Mouse (Mus musculus): ENCODE measurements around the gene Dync2li1. TPM values are rescaled to one million over a fixed set of nuclear protein-coding genes. Genes with fewer than 3 reads are reported as not detected.

Dync2li1 gene
- polyA plus RNA-seq, 1 experiment from 2014 or later, result 36.9 TPM

GRCm38 (mm10) chr17:84646477-84646876 is 20.2 kb downstream of the Dync2li1 start:
- Histone ChIP-seq H3K4me3 (ENCODE audit: low read depth, low read length) (no peak overlapping the region), H3K4me1 (ENCODE audit: control insufficient read depth, insufficient read depth, low read length) (peaks cover 5% of the 10 kb centered on the region; the same call in 1 of the 2 replicates), H3K36me3 (ENCODE audit: control insufficient read depth, insufficient read depth, low read length) (no peaks in the 10 kb centered on the region), H3K4me2 (no peak overlapping the region), H3K9me3 (ENCODE audit: control insufficient read depth, low read length) (no peaks in the 10 kb centered on the region), H3K27ac (ENCODE audit: low read depth, low read length) (no peak overlapping the region), H3K27me3 (ENCODE audit: control insufficient read depth, insufficient read depth, low read length) (no peaks in the 10 kb centered on the region), H3K9ac (ENCODE audit: low read length) (no peak overlapping the region)
- ATAC-seq (ENCODE audit: low FRiP score) (no peak), DNase-seq (ENCODE audit: low spot score, missing footprints) (no peak)
- WGBS, result 67% methylated on average over 2 of the region's 2 CpGs

GRCm38 (mm10) chr17:84647630-84648029 is 21.3 kb downstream of the Dync2li1 start:
- Histone ChIP-seq H3K36me3 (ENCODE audit: control insufficient read depth, insufficient read depth, low read length) (no peaks in the 10 kb centered on the region), H3K27ac (ENCODE audit: low read depth, low read length) (no peak overlapping the region), H3K4me2 (no peak overlapping the region), H3K9ac (ENCODE audit: low read length) (no peak overlapping the region), H3K9me3 (ENCODE audit: control insufficient read depth, low read length) (no peaks in the 10 kb centered on the region), H3K4me3 (ENCODE audit: low read depth, low read length) (no peak overlapping the region), H3K27me3 (ENCODE audit: control insufficient read depth, insufficient read depth, low read length) (no peaks in the 10 kb centered on the region), H3K4me1 (ENCODE audit: control insufficient read depth, insufficient read depth, low read length) (peaks cover 5% of the 10 kb centered on the region; the same call in 1 of the 2 replicates)
- 93% methylated on average over 4 of the region's 4 CpGs for WGBS
- DNase-seq (ENCODE audit: low spot score, missing footprints) (no peak), ATAC-seq (ENCODE audit: low FRiP score) (no peak)

GRCm38 (mm10) chr17:84650302-84651017 is 24.2 kb downstream of the Dync2li1 start:
- Histone ChIP-seq H3K9ac (ENCODE audit: low read length) (no peak overlapping the region), H3K4me1 (ENCODE audit: control insufficient read depth, insufficient read depth, low read length) (peaks cover 2% of the 10 kb centered on the region; the same call in 1 of the 2 replicates), H3K27me3 (ENCODE audit: control insufficient read depth, insufficient read depth, low read length) (no peaks in the 10 kb centered on the region), H3K9me3 (ENCODE audit: control insufficient read depth, low read length) (no peaks in the 10 kb centered on the region), H3K27ac (ENCODE audit: low read depth, low read length) (no peak overlapping the region), H3K4me3 (ENCODE audit: low read depth, low read length) (no peak overlapping the region), H3K36me3 (ENCODE audit: control insufficient read depth, insufficient read depth, low read length) (no peaks in the 10 kb centered on the region), H3K4me2 (no peak overlapping the region)
- DNase-seq (ENCODE audit: low spot score, missing footprints) (no peak), ATAC-seq (ENCODE audit: low FRiP score) (no peak)
- WGBS, result 91% methylated on average over 9 of the region's 9 CpGs

- no peak overlapping the region for H3K4me2 ChIP-seq
- no peaks in the 10 kb centered on the region for H3K27me3 ChIP-seq (ENCODE audit: control insufficient read depth, insufficient read depth, low read length)
- no peaks in the 10 kb centered on the region for H3K36me3 ChIP-seq (ENCODE audit: control insufficient read depth, insufficient read depth, low read length)
- ATAC-seq (ENCODE audit: low FRiP score), result no peak
- WGBS, result 88% methylated on average over 9 of the region's 9 CpGs
- no peak for DNase-seq (ENCODE audit: low spot score, missing footprints)
- H3K9ac ChIP-seq (ENCODE audit: low read length), result no peak overlapping the region
- no peak overlapping the region for H3K4me3 ChIP-seq (ENCODE audit: low read depth, low read length)
- peaks cover 5% of the 10 kb centered on the region; the same call in 1 of the 2 replicates for H3K4me1 ChIP-seq (ENCODE audit: control insufficient read depth, insufficient read depth, low read length)
- H3K9me3 ChIP-seq (ENCODE audit: control insufficient read depth, low read length), result no peaks in the 10 kb centered on the region
- no peak overlapping the region for H3K27ac ChIP-seq (ENCODE audit: low read depth, low read length)
These were observed 27.2 kb downstream of the Dync2li1 start for GRCm38 (mm10) chr17:84653544-84653943.

GRCm38 (mm10) chr17:84656205-84656604 is 29.9 kb downstream of the Dync2li1 start:
- 77% methylated on average over 5 of the region's 5 CpGs for WGBS
- H3K27me3 ChIP-seq (ENCODE audit: control insufficient read depth, insufficient read depth, low read length), result no peaks in the 10 kb centered on the region
- H3K9me3 ChIP-seq (ENCODE audit: control insufficient read depth, low read length), result no peaks in the 10 kb centered on the region
- no peak for DNase-seq (ENCODE audit: low spot score, missing footprints)
- H3K4me3 ChIP-seq (ENCODE audit: low read depth, low read length), result no peak overlapping the region
- ATAC-seq (ENCODE audit: low FRiP score), result no peak; the same call in 1 of the 2 replicates
- no peak overlapping the region for H3K27ac ChIP-seq (ENCODE audit: low read depth, low read length)
- peaks cover 5% of the 10 kb centered on the region; the same call in 1 of the 2 replicates for H3K4me1 ChIP-seq (ENCODE audit: control insufficient read depth, insufficient read depth, low read length)
- H3K4me2 ChIP-seq, result no peak overlapping the region
- H3K9ac ChIP-seq (ENCODE audit: low read length), result no peak overlapping the region
- H3K36me3 ChIP-seq (ENCODE audit: control insufficient read depth, insufficient read depth, low read length), result no peaks in the 10 kb centered on the region

GRCm38 (mm10) chr17:84656653-84657421 is 30.5 kb downstream of the Dync2li1 start:
- DNase-seq (ENCODE audit: low spot score, missing footprints) (no peak), ATAC-seq (ENCODE audit: low FRiP score) (no peak)
- no peaks in the 10 kb centered on the region for H3K27me3 ChIP-seq (ENCODE audit: control insufficient read depth, insufficient read depth, low read length)
- H3K4me3 ChIP-seq (ENCODE audit: low read depth, low read length), result no peak overlapping the region
- H3K9me3 ChIP-seq (ENCODE audit: control insufficient read depth, low read length), result no peaks in the 10 kb centered on the region
- H3K4me1 ChIP-seq (ENCODE audit: control insufficient read depth, insufficient read depth, low read length), result peaks cover 5% of the 10 kb centered on the region; the same call in 1 of the 2 replicates
- H3K9ac ChIP-seq (ENCODE audit: low read length), result no peak overlapping the region
- no peak overlapping the region for H3K27ac ChIP-seq (ENCODE audit: low read depth, low read length)
- no peaks in the 10 kb centered on the region for H3K36me3 ChIP-seq (ENCODE audit: control insufficient read depth, insufficient read depth, low read length)
- H3K4me2 ChIP-seq, result no peak overlapping the region
- WGBS, result 79% methylated on average over 19 of the region's 19 CpGs

- H3K36me3 ChIP-seq (ENCODE audit: control insufficient read depth, insufficient read depth, low read length), result no peaks in the 10 kb centered on the region
- H3K27me3 ChIP-seq (ENCODE audit: control insufficient read depth, insufficient read depth, low read length), result no peaks in the 10 kb centered on the region
- no peaks in the 10 kb centered on the region for H3K9me3 ChIP-seq (ENCODE audit: control insufficient read depth, low read length)
- 86% methylated on average over 3 of the region's 3 CpGs for WGBS
- no peak overlapping the region for H3K9ac ChIP-seq (ENCODE audit: low read length)
- H3K4me3 ChIP-seq (ENCODE audit: low read depth, low read length), result no peak overlapping the region
- no peak overlapping the region for H3K4me2 ChIP-seq
- DNase-seq (ENCODE audit: low spot score, missing footprints) (no peak), ATAC-seq (ENCODE audit: low FRiP score) (no peak)
- H3K27ac ChIP-seq (ENCODE audit: low read depth, low read length), result no peak overlapping the region
- peaks cover 5% of the 10 kb centered on the region; the same call in 1 of the 2 replicates for H3K4me1 ChIP-seq (ENCODE audit: control insufficient read depth, insufficient read depth, low read length)
These were observed 31.1 kb downstream of the Dync2li1 start for GRCm38 (mm10) chr17:84657422-84657732.

- WGBS, result 82% methylated on average over 7 of the region's 7 CpGs
These were observed 31.5 kb downstream of the Dync2li1 start for GRCm38 (mm10) chr17:84657782-84658181.

GRCm38 (mm10) chr17:84658195-84658594 is 31.9 kb downstream of the Dync2li1 start:
- H3K27me3 ChIP-seq (ENCODE audit: control insufficient read depth, insufficient read depth, low read length), result no peaks in the 10 kb centered on the region
- H3K4me2 ChIP-seq, result no peak overlapping the region
- no peak overlapping the region for H3K4me3 ChIP-seq (ENCODE audit: low read depth, low read length)
- peaks cover 5% of the 10 kb centered on the region; the same call in 1 of the 2 replicates for H3K4me1 ChIP-seq (ENCODE audit: control insufficient read depth, insufficient read depth, low read length)
- no peaks in the 10 kb centered on the region for H3K36me3 ChIP-seq (ENCODE audit: control insufficient read depth, insufficient read depth, low read length)
- H3K9ac ChIP-seq (ENCODE audit: low read length), result no peak overlapping the region
- ATAC-seq (ENCODE audit: low FRiP score) (no peak), DNase-seq (ENCODE audit: low spot score, missing footprints) (no peak)
- WGBS, result 49% methylated on average over 5 of the region's 5 CpGs
- H3K27ac ChIP-seq (ENCODE audit: low read depth, low read length), result no peak overlapping the region
- H3K9me3 ChIP-seq (ENCODE audit: control insufficient read depth, low read length), result no peaks in the 10 kb centered on the region

More at GRCm38 (mm10) chr17:84657782-84658181, 31.5 kb downstream of the Dync2li1 start:
- Histone ChIP-seq H3K9me3 (ENCODE audit: control insufficient read depth, low read length) (no peaks in the 10 kb centered on the region), H3K27me3 (ENCODE audit: control insufficient read depth, insufficient read depth, low read length) (no peaks in the 10 kb centered on the region), H3K4me3 (ENCODE audit: low read depth, low read length) (no peak overlapping the region), H3K27ac (ENCODE audit: low read depth, low read length) (no peak overlapping the region), H3K4me2 (no peak overlapping the region), H3K36me3 (ENCODE audit: control insufficient read depth, insufficient read depth, low read length) (no peaks in the 10 kb centered on the region), H3K4me1 (ENCODE audit: control insufficient read depth, insufficient read depth, low read length) (peaks cover 5% of the 10 kb centered on the region; the same call in 1 of the 2 replicates), H3K9ac (ENCODE audit: low read length) (no peak overlapping the region)
- ATAC-seq (ENCODE audit: low FRiP score) (no peak), DNase-seq (ENCODE audit: low spot score, missing footprints) (no peak)

Data from midbrain, embryonic 11.5 days (tissue).